Mouse (Mus musculus) gastrocnemius, adult 8-10 months (tissue): ENCODE measurements at regions not wholly inside any gene's neighbourhood (a gene's known extent, or its start where the extent isn't known, plus 50 kb on each side); places are given as distances from the start of the nearest gene placed in this dataset.

Source experiments
- DNase-seq, 2 experiments: peaks; one replicate each; pipeline ENCODE4 v3.0.0; 2022; ENCODE audit warnings: low spot score in 2 of 2

- no peak for DNase-seq
Observed at GRCm38 (mm10) chr12:10571643-10572377, 181.2 kb downstream of the Rdh14 start.

GRCm38 (mm10) chr12:10572378-10572650 lies 181.7 kb downstream of the Rdh14 start:
- no peak for DNase-seq

GRCm38 (mm10) chr12:10573381-10573780 lies 182.8 kb downstream of the Rdh14 start:
- no peak for DNase-seq

GRCm38 (mm10) chr12:10582840-10583614 lies 192.5 kb downstream of the Rdh14 start:
- no peak for DNase-seq

GRCm38 (mm10) chr12:10584026-10584425 lies 193.5 kb downstream of the Rdh14 start:
- DNase-seq, result no peak

- peak; percentile 5 to 33 for DNase-seq
Observed at GRCm38 (mm10) chr12:10589537-10589936, 199.0 kb downstream of the Rdh14 start.

- DNase-seq, result no peak
Observed at GRCm38 (mm10) chr12:10597976-10598746, 207.6 kb downstream of the Rdh14 start.

GRCm38 (mm10) chr12:10600111-10600510 lies 209.5 kb downstream of the Rdh14 start:
- DNase-seq, result no peak

- no peak for DNase-seq
Observed at GRCm38 (mm10) chr12:10618319-10618718, 227.7 kb downstream of the Rdh14 start.

- DNase-seq, result no peak
Observed at GRCm38 (mm10) chr12:10620541-10620940, 230.0 kb downstream of the Rdh14 start.

GRCm38 (mm10) chr12:10638591-10638990 lies 248.0 kb downstream of the Rdh14 start:
- DNase-seq, result no peak

- no peak for DNase-seq
Observed at GRCm38 (mm10) chr12:10654466-10655184, 264.1 kb downstream of the Rdh14 start.

- DNase-seq, result no peak
Observed at GRCm38 (mm10) chr12:10655185-10655544, 264.6 kb downstream of the Rdh14 start.

- DNase-seq, result no peak
Observed at GRCm38 (mm10) chr12:10658826-10659225, 268.3 kb downstream of the Rdh14 start.

GRCm38 (mm10) chr12:10686747-10687146 lies 296.2 kb downstream of the Rdh14 start:
- DNase-seq, result no peak
